Mouse (Mus musculus) brain, embryonic 14.5 days (tissue): ENCODE data around the gene C2cd4a.

Source experiments
- CTCF ChIP-seq: fragments of 200-500 bp; IDR thresholded peaks from 2 replicates; pipeline ENCODE4 v1.5.1; 2012; ENCODE audit warnings: inconsistent platforms, mild to moderate bottlenecking, moderate library complexity, borderline replicate concordance; ENCODE audit not compliant: insufficient read depth, insufficient read length; ENCODE audit errors: extremely low read depth
- POLR2A ChIP-seq: fragments of 200-500 bp; IDR thresholded peaks from 2 replicates; pipeline ENCODE4 v1.6.1; 2012; ENCODE audit warnings: mild to moderate bottlenecking, inconsistent platforms, borderline replicate concordance; ENCODE audit not compliant: poor library complexity, insufficient read depth, insufficient read length, severe bottlenecking; ENCODE audit errors: extremely low read depth

- TF ChIP-seq CTCF (peak; percentile 61; the same call in 1 of the 2 replicates), POLR2A (no peak)
Observed at GRCm38 (mm10) chr9:67802241-67802640, 29.9 kb downstream of the C2cd4a start.
